Mouse (Mus musculus) kidney, embryonic 15.5 days (tissue): ENCODE results near the gene Gns. TPM values are rescaled to one million over a fixed set of nuclear protein-coding genes. Genes with fewer than 3 reads are reported as not detected.

Experiments used
- ATAC-seq: fragments of 200-750 bp; cut with Nextera tagmentation; replicated peaks from 2 replicates; pipeline ENCODE4 v1.8.0; 2017; ENCODE audit warnings: moderate TSS enrichment; ENCODE audit not compliant: low FRiP score
- H3K27ac ChIP-seq: fragments of 300-500 bp; sonication (generic); 2 replicates; pipeline ENCODE4 v1.5.1; 2015; ENCODE audit warnings: mild to moderate bottlenecking, inconsistent platforms
- H3K27me3 ChIP-seq: fragments of 300-500 bp; sonication (generic); 2 replicates; pipeline ENCODE4 v1.6.1; 2015; ENCODE audit warnings: inconsistent platforms
- H3K36me3 ChIP-seq: fragments of 300-500 bp; sonication (generic); 2 replicates; pipeline ENCODE4 v1.6.1; 2015; ENCODE audit warnings: inconsistent platforms
- H3K4me1 ChIP-seq: fragments of 300-500 bp; sonication (generic); 2 replicates; pipeline ENCODE4 v1.6.1; 2015; ENCODE audit warnings: inconsistent platforms
- H3K4me2 ChIP-seq: fragments of 300-500 bp; sonication (generic); 2 replicates; pipeline ENCODE4 v1.6.1; 2015; ENCODE audit warnings: moderate library complexity, mild to moderate bottlenecking, inconsistent platforms
- H3K4me3 ChIP-seq: fragments of 300-500 bp; sonication (generic); replicated peaks from 2 replicates; pipeline ENCODE4 v1.5.1; 2015; ENCODE audit warnings: mild to moderate bottlenecking, inconsistent platforms
- H3K9ac ChIP-seq: fragments of 300-500 bp; sonication (generic); 2 replicates; pipeline ENCODE4 v1.6.1; 2015; ENCODE audit warnings: mild to moderate bottlenecking, inconsistent platforms
- H3K9me3 ChIP-seq: fragments of 300-500 bp; sonication (generic); replicated peaks from 2 replicates; pipeline ENCODE4 v1.6.1; 2016; ENCODE audit warnings: inconsistent platforms
- WGBS: fragments of 180-500 bp; shearing (Covaris S2); methylation state at CpG from one replicate; pipeline ENCODE4 v1.1.7; 2015; ENCODE audit warnings: mixed read lengths; 5-methylcytosine and 5-hydroxymethylcytosine counted together
- polyA plus RNA-seq: library from polyadenylated mRNA; unstranded; fragments of >200 nt; fragmentation: Nextera tagmentation; extraction: Ambion mirVana; gene quantifications from 2 replicates; pipeline ENCODE4 v1.2.1, GENCODE M21; 2015

The Gns gene
- polyA plus RNA-seq, 1 experiment from 2014 or later: 46.0 TPM

GRCm38 (mm10) chr10:121414127-121414526 is 49.2 kb downstream of the Gns start:
- peaks cover 33% of the 10 kb centered on the region for H3K36me3 ChIP-seq
- H3K4me2 ChIP-seq: no peak overlapping the region
- no peak for ATAC-seq
- no peak overlapping the region for H3K9ac ChIP-seq
- H3K27me3 ChIP-seq: no peaks in the 10 kb centered on the region
- H3K9me3 ChIP-seq: no peaks in the 10 kb centered on the region
- no peak overlapping the region for H3K4me3 ChIP-seq
- no peak overlapping the region for H3K27ac ChIP-seq
- peaks cover 45% of the 10 kb centered on the region for H3K4me1 ChIP-seq
- WGBS: 56% methylated on average over 13 of the region's 13 CpGs

GRCm38 (mm10) chr10:121418835-121419234 is 53.9 kb downstream of the Gns start:
- no peak overlapping the region for H3K4me2 ChIP-seq
- no peak overlapping the region for H3K27ac ChIP-seq
- ATAC-seq: no peak
- H3K4me3 ChIP-seq: no peak overlapping the region
- peaks cover 17% of the 10 kb centered on the region; the same call in 1 of the 2 replicates for H3K36me3 ChIP-seq
- no peak overlapping the region for H3K9ac ChIP-seq
- 86% methylated on average over 14 of the region's 14 CpGs for WGBS
- H3K4me1 ChIP-seq: peaks cover 69% of the 10 kb centered on the region
- no peaks in the 10 kb centered on the region for H3K27me3 ChIP-seq
- no peaks in the 10 kb centered on the region for H3K9me3 ChIP-seq

DNA sequence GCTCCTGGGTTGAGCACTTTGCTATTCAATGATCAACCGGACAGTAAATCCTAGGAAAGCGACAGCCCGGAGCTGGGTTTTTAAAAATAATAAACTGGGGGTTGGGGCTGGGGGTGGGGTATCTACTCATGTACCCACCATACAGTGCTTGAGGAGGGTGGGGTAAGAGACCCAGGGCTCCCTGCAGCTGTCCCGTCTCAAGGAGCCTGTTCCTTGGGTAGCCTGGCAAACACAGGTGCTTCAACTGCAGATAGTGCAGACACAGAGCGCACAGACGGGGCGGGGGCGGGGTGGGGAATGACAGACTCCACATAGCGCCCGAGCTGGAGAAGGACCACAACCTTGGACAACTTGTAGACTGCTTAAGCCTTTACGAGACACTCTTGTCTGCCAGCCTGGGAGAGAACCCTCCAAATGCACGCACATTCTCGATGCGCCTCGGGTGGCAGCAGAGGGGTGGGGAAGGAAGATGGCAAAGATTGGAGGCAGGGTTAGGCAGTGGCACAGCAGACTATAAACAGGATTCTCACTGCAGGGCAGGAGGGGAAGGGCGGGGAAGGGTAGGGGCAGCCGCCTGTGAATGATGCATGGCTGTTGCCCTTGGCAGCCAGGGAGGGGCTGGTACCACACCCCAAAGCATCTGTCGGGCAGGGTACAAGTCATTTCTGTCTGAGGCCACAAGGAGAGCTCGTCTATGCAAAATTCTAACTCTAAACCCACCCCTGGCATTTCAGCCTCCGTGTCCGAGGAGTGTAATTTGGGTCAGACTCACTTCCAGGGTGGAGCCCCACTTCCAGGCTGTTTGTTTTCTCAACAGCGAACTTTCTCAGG is 55.0 kb downstream of the Gns start:
- H3K4me3 ChIP-seq: no peak overlapping the region
- H3K36me3 ChIP-seq: peaks cover 11% of the 10 kb centered on the region; the same call in 1 of the 2 replicates
- peak overlapping the region; percentile 24 for H3K4me2 ChIP-seq
- H3K4me1 ChIP-seq: peaks cover 76% of the 10 kb centered on the region
- H3K27ac ChIP-seq: peak overlapping the region; percentile 48
- peak; percentile 79 for ATAC-seq
- H3K27me3 ChIP-seq: no peaks in the 10 kb centered on the region
- no peak overlapping the region for H3K9ac ChIP-seq
- 29% methylated on average over 22 of the region's 22 CpGs for WGBS
- no peaks in the 10 kb centered on the region for H3K9me3 ChIP-seq

GRCm38 (mm10) chr10:121421023-121421422 is 56.1 kb downstream of the Gns start:
- no peak overlapping the region for H3K4me2 ChIP-seq
- H3K27ac ChIP-seq: 0 out of 2 replicates have a peak overlapping the region, but pooled peaks have one; percentile 30
- 0 out of 2 replicates have a peak, but pooled peaks cover 1% of the 10 kb centered on the region for H3K36me3 ChIP-seq
- H3K9me3 ChIP-seq: no peaks in the 10 kb centered on the region
- H3K9ac ChIP-seq: no peak overlapping the region
- H3K4me3 ChIP-seq: no peak overlapping the region
- WGBS: 65% methylated on average over 9 of the region's 9 CpGs
- no peak for ATAC-seq
- peaks cover 85% of the 10 kb centered on the region for H3K4me1 ChIP-seq
- no peaks in the 10 kb centered on the region for H3K27me3 ChIP-seq

- no peak overlapping the region for H3K27ac ChIP-seq
- no peak overlapping the region for H3K9ac ChIP-seq
- H3K9me3 ChIP-seq: no peaks in the 10 kb centered on the region
- no peaks in the 10 kb centered on the region for H3K27me3 ChIP-seq
- no peak for ATAC-seq
- no peaks in the 10 kb centered on the region for H3K36me3 ChIP-seq
- peaks cover 84% of the 10 kb centered on the region for H3K4me1 ChIP-seq
- H3K4me2 ChIP-seq: no peak overlapping the region
- no peak overlapping the region for H3K4me3 ChIP-seq
- WGBS: 84% methylated on average over 11 of the region's 11 CpGs
Measured at GRCm38 (mm10) chr10:121421657-121422290, 56.9 kb downstream of the Gns start.

DNA sequence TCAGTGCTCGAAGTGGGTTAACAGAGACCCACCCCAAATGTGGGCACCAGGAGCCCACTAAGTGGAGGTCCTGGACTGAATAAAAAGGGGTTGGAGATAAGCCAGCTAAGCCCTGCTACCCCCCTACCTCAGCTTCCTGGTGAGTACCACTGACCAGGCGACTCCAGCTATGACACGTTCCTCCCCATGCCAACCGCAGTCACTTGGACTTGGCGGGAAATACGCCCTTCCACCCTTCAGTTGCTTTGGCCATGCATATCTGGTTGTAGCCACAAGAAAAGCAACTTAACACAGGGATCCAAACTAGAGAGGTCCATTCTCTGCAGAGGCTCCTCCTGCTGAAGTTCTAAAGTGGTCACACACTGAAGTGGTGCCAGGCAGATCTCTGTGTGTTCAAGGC is 57.4 kb downstream of the Gns start:
- no peak for ATAC-seq
- Histone ChIP-seq H3K4me2 (no peak overlapping the region), H3K27me3 (no peaks in the 10 kb centered on the region), H3K4me3 (no peak overlapping the region), H3K4me1 (peaks cover 84% of the 10 kb centered on the region), H3K27ac (no peak overlapping the region), H3K9ac (no peak overlapping the region), H3K36me3 (no peaks in the 10 kb centered on the region), H3K9me3 (no peaks in the 10 kb centered on the region)
- WGBS: 84% methylated on average over 6 of the region's 6 CpGs

- Histone ChIP-seq H3K4me1 (peaks cover 93% of the 10 kb centered on the region), H3K36me3 (no peaks in the 10 kb centered on the region), H3K27ac (peak overlapping the region; percentile 73), H3K4me2 (0 out of 2 replicates have a peak overlapping the region, but pooled peaks have one; percentile 1), H3K9ac (no peak overlapping the region), H3K9me3 (no peaks in the 10 kb centered on the region), H3K4me3 (no peak overlapping the region), H3K27me3 (no peaks in the 10 kb centered on the region)
- 56% methylated on average over 16 of the region's 16 CpGs for WGBS
- ATAC-seq: no peak
Measured at GRCm38 (mm10) chr10:121423541-121424349, 58.9 kb downstream of the Gns start.

DNA sequence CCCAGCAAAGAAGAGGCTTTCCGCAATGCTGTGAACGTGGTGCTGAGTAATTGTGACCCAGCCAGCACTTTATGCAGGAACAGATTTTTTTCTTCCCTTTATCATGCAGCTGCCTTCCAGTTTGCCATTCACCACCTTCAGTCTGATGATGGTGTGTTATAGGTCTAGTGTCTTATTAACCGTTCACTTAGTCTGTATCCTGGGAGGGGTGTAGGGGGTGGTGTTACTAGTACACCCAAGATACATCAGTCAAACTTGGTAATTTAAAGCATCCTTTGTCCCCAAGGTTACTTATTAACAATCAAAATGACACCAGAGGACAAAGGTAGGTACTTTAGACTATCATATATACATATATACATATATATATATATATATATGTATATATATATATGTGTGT is 59.6 kb downstream of the Gns start:
- no peak overlapping the region for H3K9ac ChIP-seq
- H3K36me3 ChIP-seq: no peaks in the 10 kb centered on the region
- 74% methylated on average over 3 of the region's 3 CpGs for WGBS
- H3K4me2 ChIP-seq: no peak overlapping the region
- peaks cover 93% of the 10 kb centered on the region for H3K4me1 ChIP-seq
- ATAC-seq: no peak
- H3K27me3 ChIP-seq: no peaks in the 10 kb centered on the region
- peak overlapping the region; percentile 73; the same call in 1 of the 2 replicates for H3K27ac ChIP-seq
- no peak overlapping the region for H3K4me3 ChIP-seq
- H3K9me3 ChIP-seq: no peaks in the 10 kb centered on the region

DNA sequence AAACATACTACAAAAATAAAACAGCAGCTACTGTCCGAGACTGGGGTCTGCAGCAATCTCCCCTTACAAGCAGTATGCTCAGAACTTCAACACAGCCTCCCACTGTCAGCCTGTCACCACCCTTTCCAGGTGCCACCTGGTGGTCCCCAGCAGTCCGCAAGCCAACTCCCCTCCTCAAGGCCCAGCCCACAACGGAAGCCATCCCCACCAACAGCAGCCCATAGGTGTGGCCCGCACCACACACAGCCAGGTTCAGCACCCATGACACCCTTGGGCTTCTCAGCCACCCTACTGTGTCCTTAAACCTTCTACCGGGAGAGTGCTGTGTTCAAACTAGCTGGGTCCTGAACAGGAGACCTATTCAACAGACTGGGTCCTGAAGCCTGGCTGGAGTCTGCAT is 60.2 kb downstream of the Gns start:
- Histone ChIP-seq H3K9ac (no peak overlapping the region), H3K27ac (0 out of 2 replicates have a peak overlapping the region, but pooled peaks have one; percentile 27), H3K4me3 (no peak overlapping the region), H3K36me3 (no peaks in the 10 kb centered on the region), H3K4me1 (peaks cover 93% of the 10 kb centered on the region), H3K27me3 (no peaks in the 10 kb centered on the region), H3K9me3 (no peaks in the 10 kb centered on the region), H3K4me2 (no peak overlapping the region)
- WGBS: 88% methylated on average over 5 of the region's 5 CpGs
- ATAC-seq: no peak

- Histone ChIP-seq H3K9me3 (no peaks in the 10 kb centered on the region), H3K4me1 (peaks cover 93% of the 10 kb centered on the region), H3K27me3 (no peaks in the 10 kb centered on the region), H3K36me3 (no peaks in the 10 kb centered on the region), H3K4me3 (no peak overlapping the region), H3K27ac (peak overlapping the region; percentile 90), H3K9ac (no peak overlapping the region), H3K4me2 (no peak overlapping the region)
- WGBS: 77% methylated on average over 14 of the region's 14 CpGs
- ATAC-seq: no peak
Measured at GRCm38 (mm10) chr10:121425506-121426025, 60.7 kb downstream of the Gns start.

- Histone ChIP-seq H3K27ac (peak overlapping the region; percentile 90), H3K4me1 (peaks cover 95% of the 10 kb centered on the region)
Measured at GRCm38 (mm10) chr10:121426458-121427070, 61.7 kb downstream of the Gns start.

More at GRCm38 (mm10) chr10:121426458-121427070, 61.7 kb downstream of the Gns start:
- H3K9ac ChIP-seq: no peak overlapping the region
- 28% methylated on average over 5 of the region's 5 CpGs for WGBS
- H3K36me3 ChIP-seq: no peaks in the 10 kb centered on the region
- no peaks in the 10 kb centered on the region for H3K27me3 ChIP-seq
- H3K9me3 ChIP-seq: no peaks in the 10 kb centered on the region
- ATAC-seq: no peak
- no peak overlapping the region for H3K4me2 ChIP-seq
- H3K4me3 ChIP-seq: no peak overlapping the region
